Mouse (Mus musculus) v-Abl transformed pro-B cells (cell line): ENCODE results near the gene Kdm1a.

Source experiments
- in situ Hi-C, 2 experiments: fragments of 400-800 bp; cut with MboI; formaldehyde crosslinking; loops; one replicate each; pipeline ENCODE4 v1.15.1; 2025; ENCODE audit not compliant: unreplicated experiment in 2 of 2

Kdm1a gene

DNA sequence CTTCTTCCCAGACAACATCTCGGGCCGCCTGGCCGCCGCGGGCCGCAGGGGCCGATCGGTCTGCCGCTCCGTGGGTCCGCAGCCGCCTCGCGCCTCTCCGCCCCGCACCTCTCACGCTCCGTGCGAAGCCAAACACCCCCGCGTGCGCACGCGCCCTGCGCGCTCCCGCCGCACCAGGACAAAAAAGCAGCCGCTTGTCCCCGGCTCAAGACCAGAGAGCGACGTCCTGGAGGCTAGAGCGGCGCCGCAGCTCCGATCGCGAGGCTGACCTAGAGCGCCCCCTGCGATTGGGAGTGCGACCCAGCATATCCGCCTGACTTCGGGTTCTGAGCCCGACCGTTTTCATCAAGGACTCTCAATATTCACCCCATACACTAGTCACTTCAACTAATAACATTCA lies at the start of gene Kdm1a:
Gene Kdm1a, minus strand, starts transcription at position 156 of the 400 bp plus-strand sequence.
- in situ Hi-C loops: no loop called here

DNA sequence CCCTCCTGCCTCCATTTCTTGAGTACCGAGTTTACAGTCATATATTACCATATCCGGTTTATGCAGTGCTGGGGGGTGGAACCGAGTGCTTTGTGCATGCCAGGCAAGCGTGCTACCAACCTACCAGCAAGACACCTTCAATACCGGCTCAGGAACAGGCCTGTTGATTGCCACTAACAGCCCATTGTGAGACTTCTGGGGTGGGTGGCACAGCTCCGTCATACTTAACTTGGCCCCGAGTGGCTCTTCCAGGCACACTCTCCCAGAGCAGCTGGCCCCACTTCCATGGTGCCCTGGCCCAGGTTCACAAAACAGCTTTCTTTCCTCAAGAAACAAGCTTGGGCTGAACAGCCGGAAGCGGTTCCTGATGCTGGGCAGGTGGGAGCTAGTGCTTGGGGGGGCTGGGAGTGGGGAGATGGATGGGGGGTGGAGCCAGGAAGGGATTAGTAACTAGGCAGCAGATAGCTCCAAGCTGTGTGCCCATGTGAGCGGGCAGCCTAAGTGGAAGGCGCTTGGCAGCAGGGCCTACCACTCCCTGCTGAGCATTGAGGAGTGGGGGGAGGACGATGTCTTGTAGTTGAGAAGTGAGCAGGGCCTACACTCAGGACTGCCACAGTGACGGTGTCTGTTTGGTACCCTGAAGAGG lies 49.5 kb upstream of the Kdm1a start:
- in situ Hi-C loops: loop anchor here (5.0 to 25.0 kb wide), 3 partner anchors 420 to 1285 kb away; no protein-coding TSS in a partner anchor

DNA sequence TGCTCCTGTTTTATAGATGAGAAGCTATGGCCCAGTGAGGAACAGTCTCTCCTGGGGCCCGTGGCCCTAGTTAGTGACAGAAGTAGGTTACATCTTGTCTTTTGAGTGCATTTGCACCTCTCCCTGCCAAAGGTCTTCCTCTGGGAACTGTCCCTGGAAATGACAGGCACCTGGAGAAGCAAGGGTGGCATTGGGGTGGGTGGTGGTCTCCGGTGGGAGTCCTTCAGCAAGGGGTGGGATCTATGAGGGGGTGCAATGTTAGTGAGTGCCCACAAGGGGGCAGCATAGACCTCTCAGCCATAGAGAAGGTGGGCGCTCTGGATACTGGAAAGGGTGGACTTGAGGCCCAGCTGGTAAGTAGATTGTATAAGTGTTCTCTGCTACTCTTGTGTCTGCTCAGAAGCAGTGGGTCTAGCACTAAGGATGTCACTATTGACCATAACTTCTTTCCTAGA lies 48.9 kb upstream of the Kdm1a start:
- in situ Hi-C loops: loop anchor here (5.0 to 25.0 kb wide), 3 partner anchors 421 to 1286 kb away; no protein-coding TSS in a partner anchor

DNA sequence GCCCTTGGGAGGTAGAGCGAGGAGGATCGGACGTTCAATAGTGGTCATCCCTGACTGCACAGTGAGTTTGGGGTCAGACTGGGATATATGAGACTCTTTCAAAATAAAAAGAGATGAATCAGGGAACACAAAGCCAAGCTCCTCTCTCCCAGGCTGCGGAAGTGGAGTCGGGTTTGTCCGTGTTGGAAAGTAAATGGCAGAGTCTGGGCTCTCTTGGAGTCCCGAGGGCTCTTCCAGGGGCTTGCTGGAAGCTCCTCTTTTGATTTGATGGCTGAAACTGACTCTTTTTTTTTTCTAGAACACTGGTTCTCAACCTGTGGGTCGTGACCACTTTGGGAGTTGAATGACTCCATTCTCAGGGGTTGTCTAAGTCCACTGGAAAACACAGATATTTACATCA lies 47.7 kb upstream of the Kdm1a start:
- in situ Hi-C loops: loop anchor here (5.0 to 25.0 kb wide), 3 partner anchors 422 to 1287 kb away; no protein-coding TSS in a partner anchor

DNA sequence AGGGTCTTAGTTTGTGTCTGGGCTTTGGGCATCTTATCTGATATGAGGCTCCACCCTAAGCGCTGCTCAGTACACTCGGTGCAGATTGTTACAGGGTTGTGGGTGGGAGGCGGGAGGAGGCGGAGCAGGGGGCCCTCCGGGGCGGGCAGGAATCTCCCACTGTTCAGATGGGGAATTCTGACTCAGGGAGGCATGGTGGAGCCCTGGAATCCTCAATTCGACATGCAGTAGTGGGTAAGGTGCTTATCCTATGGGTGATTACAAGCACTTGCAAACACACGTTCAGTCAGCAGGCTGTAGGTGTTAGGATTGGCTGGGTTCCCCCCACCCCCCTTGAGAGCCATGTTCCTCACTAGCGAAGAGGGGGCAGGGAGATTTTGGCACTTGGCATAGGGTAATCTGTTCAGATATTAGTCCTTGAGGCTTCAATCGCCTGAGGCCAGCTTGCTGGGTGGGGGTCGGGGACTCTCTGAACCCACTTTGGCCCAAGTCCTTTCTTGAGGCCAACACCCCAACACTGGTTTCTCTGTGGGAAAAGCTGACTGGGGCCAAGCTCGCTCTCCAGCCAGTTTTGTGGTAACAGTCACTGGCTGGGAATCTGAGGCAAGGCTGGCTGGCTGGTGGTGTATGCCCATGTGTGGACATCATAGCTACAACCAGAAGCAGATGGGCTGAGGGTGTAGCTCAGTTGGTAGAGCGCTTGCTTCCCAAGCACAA lies 47.1 kb upstream of the Kdm1a start:
- in situ Hi-C loops: loop anchor here (5.0 to 25.0 kb wide), 3 partner anchors 423 to 1288 kb away; no protein-coding TSS in a partner anchor

DNA sequence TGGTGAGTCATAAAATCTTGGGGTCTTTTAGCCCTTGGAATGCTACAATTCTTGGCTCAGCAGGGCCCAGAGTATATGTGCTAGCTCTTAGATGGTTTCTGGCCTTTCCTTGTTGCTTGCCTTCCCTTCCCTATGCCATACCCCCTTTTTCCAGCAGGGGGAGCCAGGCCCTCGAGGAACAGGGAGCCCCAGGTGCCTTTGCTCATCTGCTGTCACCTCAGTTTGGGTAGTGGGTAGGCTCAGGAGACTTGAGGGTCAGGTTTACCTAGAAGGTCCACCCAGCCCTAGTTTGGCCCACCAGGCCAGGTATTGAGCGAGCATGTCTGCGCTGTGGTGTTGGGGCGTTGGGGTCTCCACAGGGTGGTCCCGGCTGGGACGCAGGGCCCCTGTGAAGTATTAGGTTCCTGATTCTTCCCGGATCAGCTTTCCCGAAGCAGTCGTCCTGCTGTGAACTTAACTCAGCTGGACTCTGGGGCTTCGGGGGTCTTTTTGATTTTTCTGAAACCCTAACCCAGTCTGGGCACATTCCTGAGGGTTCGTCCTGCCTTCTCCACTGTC lies 46.5 kb upstream of the Kdm1a start:
- in situ Hi-C loops: no loop called here

DNA sequence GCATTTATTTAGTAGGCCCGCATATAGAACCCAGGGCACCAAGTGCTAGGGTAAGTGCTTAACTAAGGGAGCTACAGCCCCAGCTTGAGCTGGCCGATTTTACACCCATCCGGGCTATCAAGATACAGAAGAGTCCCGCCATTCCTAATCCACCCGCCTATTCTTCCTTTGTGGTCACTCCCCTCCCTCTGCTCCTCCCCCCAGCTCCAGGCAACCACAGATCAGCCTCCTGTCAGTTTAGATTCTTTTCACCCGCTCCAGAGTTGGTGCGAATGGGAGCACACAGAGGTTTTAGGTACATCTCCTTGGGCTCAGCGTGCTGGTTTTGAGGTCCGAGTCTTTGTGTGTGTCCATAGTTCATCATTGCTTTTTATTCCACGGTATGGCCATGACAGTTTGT lies 36.4 kb upstream of the Kdm1a start:
- in situ Hi-C loops: no loop called here

DNA sequence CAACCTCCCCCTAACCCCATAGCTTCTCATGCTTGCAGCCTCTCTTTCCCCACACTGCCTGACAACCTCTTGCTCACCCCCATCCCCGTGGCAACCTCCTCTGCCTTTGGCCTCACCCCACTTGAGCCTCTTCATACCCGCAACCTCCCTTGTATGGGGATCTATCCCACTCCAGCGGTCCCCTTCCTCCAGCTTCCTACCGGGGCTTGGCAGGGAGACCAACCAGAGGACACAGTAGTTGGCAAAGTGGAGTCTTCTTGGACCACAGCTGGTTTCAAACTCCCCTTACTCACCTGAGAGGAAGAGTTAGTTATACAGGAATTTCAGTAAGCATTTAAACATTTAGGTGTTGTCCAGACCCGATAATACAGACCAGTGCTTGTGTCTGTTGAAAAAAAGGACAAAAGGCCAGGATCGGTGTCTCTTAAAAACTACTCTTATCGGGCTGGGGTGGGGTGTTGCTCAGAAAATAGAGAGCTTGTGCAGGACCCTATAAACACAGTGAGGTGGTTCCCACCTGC lies 35.8 kb upstream of the Kdm1a start:
- in situ Hi-C loops: no loop called here

DNA sequence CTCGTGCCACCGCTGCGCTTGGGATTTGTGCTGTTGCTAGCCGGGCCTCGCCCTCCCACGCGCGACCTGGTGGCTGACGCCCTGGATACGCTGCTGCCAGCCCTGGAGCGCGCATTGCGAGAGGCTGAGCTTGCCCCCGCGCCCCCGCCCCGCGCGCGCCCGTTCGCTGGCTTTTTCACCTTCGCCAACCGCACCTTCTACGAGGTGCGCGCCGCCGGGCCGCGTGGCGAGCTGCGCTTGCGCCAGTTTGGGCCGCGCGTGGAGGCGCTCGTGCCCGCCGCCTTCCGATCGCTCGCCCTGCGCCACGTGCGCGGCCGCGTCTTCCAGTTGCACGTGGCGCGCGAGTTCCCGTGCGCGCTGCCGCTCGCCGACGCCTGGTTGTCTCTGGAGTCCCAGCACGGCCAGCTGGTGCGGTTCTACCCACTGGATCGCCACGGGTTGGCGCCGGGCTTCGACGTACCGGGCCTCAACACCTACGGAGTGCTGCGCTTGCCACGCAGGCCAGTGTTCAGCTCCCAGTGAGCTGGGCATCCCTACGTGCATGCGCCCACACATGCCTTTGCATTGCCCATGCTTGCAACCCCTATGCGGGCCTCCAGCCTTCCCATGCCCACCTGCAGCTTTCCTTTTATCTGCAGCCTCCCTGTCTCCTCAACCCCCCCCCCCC lies 35.2 kb upstream of the Kdm1a start:
- in situ Hi-C loops: no loop called here

DNA sequence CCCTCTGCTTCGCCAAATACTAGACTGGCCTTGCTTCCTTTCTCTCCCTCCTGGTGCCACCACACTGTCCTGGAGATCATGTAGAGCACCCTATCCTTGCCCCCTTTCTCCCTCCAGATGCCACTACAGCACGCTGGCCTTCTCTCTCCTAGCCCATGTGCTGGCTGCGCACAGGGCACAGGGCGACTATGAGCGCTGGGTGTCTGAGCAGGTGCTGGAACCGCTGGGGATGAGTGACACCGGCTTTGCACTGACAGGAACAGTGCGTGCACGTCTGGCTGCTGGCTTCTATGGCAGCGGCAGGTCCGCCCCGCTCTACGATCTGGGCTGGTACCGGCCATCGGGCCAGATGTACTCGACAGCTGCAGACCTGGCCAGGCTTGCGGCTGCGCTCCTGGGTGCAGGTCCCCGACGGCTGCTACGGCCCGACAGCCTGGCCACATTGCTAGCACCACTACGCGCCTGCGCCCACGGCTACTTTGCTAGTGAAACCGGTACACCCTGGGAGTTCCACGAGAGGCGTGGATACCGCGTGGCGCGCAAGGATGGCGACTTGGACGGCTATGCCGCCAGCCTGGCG lies 34.5 kb upstream of the Kdm1a start:
- in situ Hi-C loops: no loop called here

DNA sequence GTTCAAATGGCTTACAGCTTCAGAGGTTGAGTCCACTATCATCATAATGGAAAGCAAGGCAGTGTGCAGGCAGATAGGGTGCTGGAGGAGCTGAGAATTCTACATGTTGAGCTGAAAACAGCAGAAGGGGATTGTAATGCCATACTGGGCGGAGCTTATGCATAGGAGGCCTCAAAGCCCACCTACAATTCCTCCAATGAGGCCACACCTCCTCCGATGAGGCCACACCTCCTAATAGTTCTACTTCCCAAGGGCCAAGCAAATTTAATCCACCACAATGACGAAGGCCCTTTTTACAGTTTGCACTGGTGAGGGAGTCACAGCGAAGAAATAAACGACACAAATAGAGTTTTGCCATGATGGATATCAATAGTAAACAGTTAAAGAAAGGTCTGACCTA lies 34.0 kb upstream of the Kdm1a start:
- in situ Hi-C loops: no loop called here

DNA sequence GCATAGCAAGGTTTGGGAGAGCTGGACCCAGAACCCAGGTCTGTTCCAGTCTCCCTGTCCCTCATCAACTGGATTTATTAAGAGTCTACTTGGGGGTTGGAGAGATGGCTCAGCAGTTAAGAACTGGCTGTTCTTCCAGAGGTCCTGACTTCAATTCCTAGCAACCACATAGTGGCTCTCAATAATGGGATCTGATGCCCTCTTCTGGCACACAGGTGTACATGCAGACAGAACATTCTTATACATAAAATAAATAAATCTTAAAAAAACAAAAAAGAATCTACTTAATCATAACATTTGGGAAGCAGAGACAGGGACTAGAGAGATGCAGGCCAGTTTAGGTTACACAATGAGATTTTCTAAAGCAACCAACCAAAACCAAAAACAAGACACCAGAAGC lies 33.5 kb upstream of the Kdm1a start:
- in situ Hi-C loops: no loop called here

DNA sequence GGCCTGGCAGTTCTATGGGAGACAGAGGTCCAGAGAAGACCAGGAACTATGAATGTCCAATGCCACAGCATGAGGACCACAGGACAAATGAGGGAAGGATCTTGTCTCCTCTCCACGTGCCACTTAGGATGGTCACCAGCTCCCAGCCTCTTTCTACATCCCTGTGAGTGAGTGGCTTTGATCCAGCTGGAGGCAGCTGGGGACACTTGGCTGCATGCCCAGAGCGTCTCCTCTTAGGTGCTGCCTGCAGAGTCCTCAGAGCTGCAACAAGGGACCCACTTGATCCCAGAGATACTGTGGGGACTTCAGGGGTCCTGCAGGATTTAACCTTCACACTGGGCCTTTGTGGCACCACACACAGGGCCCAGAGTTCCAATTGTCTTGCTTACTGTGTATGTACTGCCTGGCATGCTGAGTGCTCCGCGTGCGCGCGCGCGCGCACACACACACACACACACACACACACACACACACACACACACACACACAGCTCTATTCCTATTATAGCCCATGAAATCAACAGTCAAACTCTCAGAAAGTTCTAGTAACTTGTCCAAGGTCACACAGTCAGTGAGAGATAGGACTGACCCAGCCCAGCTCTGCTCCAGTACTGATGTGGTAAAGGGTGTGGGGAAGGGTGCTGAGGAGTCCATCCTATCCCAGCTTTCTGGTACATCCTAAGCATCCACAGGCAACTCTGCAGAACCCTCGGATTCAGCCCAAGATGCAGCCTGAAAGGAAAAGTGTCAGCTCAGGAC lies 28.9 kb upstream of the Kdm1a start:
- in situ Hi-C loops: no loop called here

DNA sequence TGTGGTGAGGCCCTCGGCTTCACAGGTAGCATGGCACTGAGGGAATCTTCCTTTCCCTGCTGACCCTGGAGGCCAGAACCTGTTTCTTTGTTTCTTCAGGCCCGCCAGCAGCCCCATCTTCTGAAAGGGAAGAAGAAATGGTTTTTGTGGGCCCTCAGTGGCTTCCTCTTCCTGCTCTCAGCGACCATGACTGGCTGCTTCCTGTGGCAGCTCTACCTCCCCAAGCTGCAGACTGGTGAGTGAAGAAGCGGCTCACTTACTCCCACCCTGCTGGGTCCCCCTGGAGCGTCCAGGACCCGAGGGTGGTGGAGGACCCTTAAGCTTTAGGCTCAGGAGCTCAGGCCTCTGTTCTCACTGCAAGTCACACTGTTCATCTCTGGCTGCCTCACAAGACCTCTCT lies 24.1 kb upstream of the Kdm1a start:
- in situ Hi-C loops: loop anchor here (10.0 kb wide), 2 partner anchors 382 to 422 kb away; partner anchors contain the start of genes Asap3 (in 1 of the 2) and Tcea3 (in 1 of the 2)

DNA sequence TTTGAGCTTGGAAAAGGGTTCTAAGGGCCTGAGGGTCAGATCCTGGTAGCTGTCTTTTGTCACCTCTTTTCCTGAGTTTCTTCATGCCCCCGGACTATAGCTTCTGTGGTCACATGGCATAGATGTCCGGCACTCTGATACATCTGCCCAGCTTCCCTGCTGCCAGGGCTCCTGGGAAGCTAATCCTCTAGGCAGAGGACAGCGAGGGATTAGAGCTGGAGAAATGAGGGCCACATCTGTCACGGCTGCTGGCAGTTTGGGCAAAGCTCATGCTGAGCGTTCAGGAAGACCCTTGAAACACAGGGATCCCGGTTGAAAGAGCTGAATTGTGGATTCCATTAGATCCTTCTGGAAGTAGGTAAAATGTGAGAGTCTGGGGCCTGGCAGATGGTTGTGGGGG lies 19.9 kb upstream of the Kdm1a start, which contains the start of gene Lactbl1:
Gene Lactbl1, plus strand, starts transcription at position 234 of the 400 bp plus-strand sequence.
- in situ Hi-C loops: loop anchor here (5.0 to 10.0 kb wide), 8 partner anchors 95 to 418 kb away; partner anchors contain the start of genes Asap3 (in 1 of the 2) and Tcea3 (in 1 of the 2)

DNA sequence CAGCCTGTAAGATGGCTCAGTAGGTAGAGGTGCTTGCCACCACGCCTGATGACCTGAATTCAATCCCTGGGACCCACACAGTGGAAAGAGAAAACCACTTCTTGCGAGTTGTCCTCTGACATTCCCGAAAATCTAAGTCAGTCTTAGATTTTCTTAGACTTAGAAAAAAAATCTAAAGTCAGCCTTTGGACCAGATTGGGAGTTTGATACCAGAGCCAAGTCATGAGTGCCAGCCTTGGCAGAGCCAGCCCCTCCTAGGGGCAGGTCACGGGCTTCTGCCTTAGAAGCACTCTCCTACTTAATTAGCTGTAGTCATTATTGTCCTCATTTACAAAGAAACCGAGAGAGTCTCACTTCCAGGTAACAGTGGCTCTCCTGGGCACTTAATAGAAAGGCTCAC lies 19.4 kb upstream of the Kdm1a start:
- in situ Hi-C loops: loop anchor here (5.0 to 10.0 kb wide), 8 partner anchors 95 to 417 kb away; partner anchors contain the start of genes Asap3 (in 1 of the 2) and Tcea3 (in 1 of the 2)

DNA sequence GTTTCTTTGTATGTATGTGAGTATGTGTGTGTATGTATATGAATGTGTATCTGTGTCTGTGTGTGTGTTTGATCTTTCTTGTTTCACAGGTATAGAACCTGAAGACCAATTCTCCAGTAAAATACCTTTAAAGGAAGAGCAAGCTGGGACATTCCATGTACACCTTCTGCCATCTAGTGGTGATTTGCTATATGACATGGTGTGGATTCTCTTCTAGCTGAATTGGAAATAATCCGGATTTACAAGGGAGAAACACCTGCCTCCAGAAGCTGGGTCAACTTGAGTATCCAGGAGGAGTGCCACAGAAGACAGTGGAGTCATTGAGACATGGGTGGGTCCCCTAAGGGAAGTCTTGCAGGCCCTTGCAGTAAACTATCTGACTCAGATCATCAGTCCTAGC lies 18.8 kb upstream of the Kdm1a start:
- in situ Hi-C loops: loop anchor here (5.0 to 10.0 kb wide), 8 partner anchors 94 to 417 kb away; partner anchors contain the start of genes Asap3 (in 1 of the 2) and Tcea3 (in 1 of the 2)

DNA sequence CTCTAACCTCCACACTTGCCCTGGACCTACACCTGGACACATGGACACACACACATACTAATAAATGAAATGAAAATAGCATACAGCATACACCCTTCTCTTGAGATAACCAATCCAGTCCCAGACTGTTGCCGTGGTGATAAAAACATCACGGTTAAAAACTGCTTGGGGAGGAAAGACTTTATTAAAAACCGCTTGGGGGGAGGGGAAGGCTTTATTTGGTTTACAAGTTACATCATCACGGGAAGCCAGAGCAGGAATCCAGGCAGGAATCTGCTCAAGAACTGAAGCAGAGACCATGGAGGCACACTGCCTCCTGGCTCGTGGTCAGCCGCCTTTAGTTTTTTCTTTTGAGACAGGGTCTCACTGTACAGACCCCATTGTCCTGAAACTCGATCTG lies 11.1 kb upstream of the Kdm1a start:
- in situ Hi-C loops: loop anchor here in 1 of 2 experiments (10.0 kb wide), 1 partner anchor 89 kb away; no protein-coding TSS in a partner anchor

DNA sequence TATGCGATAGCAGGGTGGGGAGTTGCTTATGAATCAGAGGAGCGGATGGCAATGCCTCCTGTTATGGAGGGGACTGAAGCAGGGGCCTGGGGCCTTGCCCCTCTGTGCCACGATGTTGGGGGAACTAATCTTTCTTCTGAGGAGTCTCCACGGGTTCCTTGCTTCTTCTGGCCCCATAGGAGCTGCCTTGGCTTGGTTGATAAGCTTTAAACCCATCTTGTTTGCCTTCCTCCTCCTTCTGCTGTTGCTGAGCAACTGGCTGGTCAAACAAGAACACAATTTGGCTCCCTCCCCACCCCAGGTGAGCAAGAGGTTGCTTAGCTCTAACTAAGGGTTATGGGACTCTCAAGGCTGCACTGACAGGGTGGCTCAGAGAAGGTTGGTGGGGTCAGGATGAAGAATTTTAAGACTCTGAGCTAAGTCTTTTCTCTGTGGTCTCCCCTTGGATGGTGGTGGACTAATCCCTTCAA lies 7.9 kb upstream of the Kdm1a start, which contains the start of gene Tex46:
Gene Tex46, plus strand, starts transcription at position 51 of the 470 bp plus-strand sequence.
- in situ Hi-C loops: loop anchor here in 1 of 2 experiments (10.0 kb wide), 1 partner anchor 86 kb away; no protein-coding TSS in a partner anchor
